Mouse (Mus musculus) ES-E14 (cell line): ENCODE data around the gene Slc5a10. TPM values are rescaled to one million over a fixed set of nuclear protein-coding genes. Genes with fewer than 3 reads are reported as not detected.
A peak's percentile ranks its signal among the peaks of the same experiment; 100 is the strongest.

Source experiments
- DNase-seq: peaks from one replicate; pipeline ENCODE4 v3.0.0-alpha.2; 2013; ENCODE audit warnings: low read depth, low spot score
- H3K27ac ChIP-seq: 2 replicates; pipeline ENCODE4 v1.5.1; 2012; ENCODE audit warnings: low read depth, mild to moderate bottlenecking, low read length, moderate library complexity, mixed read lengths; ENCODE audit not compliant: poor library complexity, insufficient read depth, severe bottlenecking
- H3K36me3 ChIP-seq: 2 replicates; pipeline ENCODE4 v1.6.1; 2012; ENCODE audit warnings: mild to moderate bottlenecking, low read length, moderate library complexity, mixed read lengths; ENCODE audit not compliant: control insufficient read depth, poor library complexity, insufficient read depth, severe bottlenecking
- H3K4me1 ChIP-seq, 2 experiments: fragments of 150-350 bp in 1 of 2; sonication (generic) in 1 of 2; 2 replicates each; pipeline ENCODE4 v1.6.1; 2012; ENCODE audit warnings: low read length in 2 of 2, mild to moderate bottlenecking in 1 of 2, mixed read lengths in 1 of 2; ENCODE audit not compliant: control insufficient read depth in 2 of 2, insufficient read depth in 2 of 2, poor library complexity in 1 of 2
- H3K4me3 ChIP-seq, 2 experiments: fragments of 150-350 bp in 1 of 2; sonication (generic) in 1 of 2; 2 replicates each; pipeline ENCODE4 v1.5.1; 2012; ENCODE audit warnings: low read length in 2 of 2, low read depth in 1 of 2, mild to moderate bottlenecking in 1 of 2, mixed read lengths in 1 of 2; ENCODE audit not compliant: insufficient read depth in 1 of 2, poor library complexity in 1 of 2, severe bottlenecking in 1 of 2
- H3K9ac ChIP-seq: 2 replicates; pipeline ENCODE4 v1.6.1; 2012; ENCODE audit warnings: low read depth, mild to moderate bottlenecking, low read length, mixed read lengths; ENCODE audit not compliant: poor library complexity, insufficient read depth, severe bottlenecking
- H3K9me3 ChIP-seq: fragments of 150-350 bp; sonication (generic); 2 replicates; pipeline ENCODE4 v1.6.1; 2012; ENCODE audit warnings: low read depth, mild to moderate bottlenecking, low read length; ENCODE audit not compliant: control insufficient read depth, insufficient read depth
- CHD2 ChIP-seq: IDR thresholded peaks from 2 replicates; pipeline ENCODE4 v1.6.1; 2014; ENCODE audit warnings: mild to moderate bottlenecking, low read depth, low read length, inconsistent platforms
- HCFC1 ChIP-seq: IDR thresholded peaks from 2 replicates; pipeline ENCODE4 v1.6.1; 2012; ENCODE audit warnings: low read length, inconsistent platforms, borderline replicate concordance; ENCODE audit not compliant: insufficient read depth
- MAFK ChIP-seq: IDR thresholded peaks from 2 replicates; pipeline ENCODE4 v1.6.1; 2014; ENCODE audit warnings: mild to moderate bottlenecking, low read depth, low read length, inconsistent platforms; ENCODE audit not compliant: insufficient read depth
- ZC3H11A ChIP-seq: IDR thresholded peaks from 2 replicates; pipeline ENCODE4 v1.6.1; 2012; ENCODE audit warnings: low read depth, mild to moderate bottlenecking, inconsistent platforms, low read length, borderline replicate concordance
- ZNF384 ChIP-seq: IDR thresholded peaks from 2 replicates; pipeline ENCODE4 v1.6.1; 2012; ENCODE audit warnings: low read depth, low read length, inconsistent platforms
- in situ Hi-C, 2 experiments: fragments of 600-800 bp; cut with MboI; formaldehyde crosslinking; loops; one replicate each; pipeline ENCODE4 v1.15.1; 2025; ENCODE audit warnings: low sequenced_read_pairs in 2 of 2, inconsistent platforms in 1 of 2; ENCODE audit not compliant: unreplicated experiment in 2 of 2
- total RNA-seq: library from RNA; depleted of rRNA; stranded (reverse); fragments of 300-350 nt; gene quantifications from 2 replicates; pipeline ENCODE4 v1.2.3, GENCODE M21; 2012

Gene Slc5a10
- total RNA-seq, 1 experiment: 0.45 TPM

DNA sequence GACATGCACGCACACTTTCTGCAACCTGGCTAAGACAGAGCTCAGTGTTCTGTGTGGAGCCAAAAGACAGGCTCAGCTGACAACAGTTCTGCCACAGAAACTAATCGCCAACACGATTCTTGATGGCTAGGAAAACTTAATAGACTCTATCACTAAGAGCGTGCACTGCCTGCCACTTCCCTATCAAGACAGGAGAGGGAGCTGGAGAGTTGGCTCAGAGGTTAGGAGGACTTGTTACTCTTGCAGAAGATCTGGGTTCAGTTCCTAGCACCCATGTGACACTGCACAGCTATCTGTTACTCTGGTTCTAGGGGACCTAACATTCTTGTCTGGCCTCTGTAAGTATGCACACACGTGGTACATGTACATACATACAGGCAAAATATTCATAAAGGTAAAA, 31.0 kb upstream of the Slc5a10 start:
- TF ChIP-seq MAFK: no peak
- no peak for TF ChIP-seq ZC3H11A
- TF ChIP-seq ZNF384: no peak
- TF ChIP-seq CHD2: no peak
- no peak for TF ChIP-seq HCFC1
- Histone ChIP-seq H3K27ac (no peak overlapping the region), H3K36me3 (peaks cover 16% of the 10 kb centered on the region), H3K9ac (no peak overlapping the region), H3K9me3 (no peaks in the 10 kb centered on the region), H3K4me1 (no peaks in the 10 kb centered on the region), H3K4me3 (no peak overlapping the region)
- DNase-seq: peak; percentile 42
- in situ Hi-C loops: no loop called here

DNA sequence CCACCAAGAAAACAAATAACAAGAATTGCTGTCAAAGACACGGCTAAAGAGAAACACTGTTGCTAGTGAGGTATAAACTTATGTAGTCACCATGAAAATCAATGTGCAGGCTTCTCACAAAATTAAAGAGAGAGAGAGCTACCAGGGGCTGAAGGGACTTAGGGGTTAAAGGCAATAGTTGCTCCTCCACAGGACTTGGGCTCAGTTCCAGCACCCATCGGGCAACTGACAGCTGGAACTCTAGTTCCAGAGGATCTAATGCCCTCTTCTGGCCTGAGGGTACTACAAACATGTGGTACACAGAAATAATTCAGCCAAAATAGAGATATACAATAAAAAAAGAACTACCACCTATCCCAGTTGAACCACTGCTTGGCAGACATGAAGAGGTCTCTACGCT, 26.5 kb upstream of the Slc5a10 start:
- Histone ChIP-seq H3K4me3 (no peak overlapping the region), H3K27ac (no peak overlapping the region), H3K4me1 (no peaks in the 10 kb centered on the region), H3K36me3 (peaks cover 6% of the 10 kb centered on the region), H3K9me3 (no peaks in the 10 kb centered on the region), H3K9ac (no peak overlapping the region)
- TF ChIP-seq MAFK (no peak), ZC3H11A (no peak), CHD2 (no peak), ZNF384 (no peak), HCFC1 (no peak)
- DNase-seq: no peak
- in situ Hi-C loops: no loop called here

DNA sequence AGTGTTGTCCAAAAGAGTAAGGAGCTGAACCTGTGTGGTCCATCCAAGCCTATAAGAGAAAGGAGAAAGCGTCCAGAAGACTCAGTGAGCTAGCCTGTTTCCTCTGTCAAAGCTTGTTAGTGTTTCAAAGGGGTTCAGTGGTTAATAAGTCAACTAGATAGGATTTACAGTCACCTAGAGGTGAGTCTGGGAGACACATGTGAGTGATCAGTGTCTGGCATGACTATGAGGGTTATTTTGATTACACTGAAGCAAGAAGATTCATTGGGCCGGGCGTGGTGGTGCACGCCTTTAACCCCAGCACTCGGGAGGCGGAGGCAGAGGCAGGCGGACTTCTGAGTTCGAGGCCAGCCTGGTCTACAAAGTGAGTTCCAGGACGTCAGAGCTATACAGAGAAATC, 25.2 kb upstream of the Slc5a10 start:
- H3K27ac ChIP-seq: no peak overlapping the region
- in situ Hi-C loops: no loop called here
- H3K4me1 ChIP-seq: no peaks in the 10 kb centered on the region
- H3K36me3 ChIP-seq: peaks cover 7% of the 10 kb centered on the region
- no peak for DNase-seq
- H3K9ac ChIP-seq: no peak overlapping the region
- H3K4me3 ChIP-seq: no peak overlapping the region
- no peaks in the 10 kb centered on the region for H3K9me3 ChIP-seq
- TF ChIP-seq HCFC1 (no peak), ZNF384 (no peak), ZC3H11A (no peak), CHD2 (no peak), MAFK (no peak)

DNA sequence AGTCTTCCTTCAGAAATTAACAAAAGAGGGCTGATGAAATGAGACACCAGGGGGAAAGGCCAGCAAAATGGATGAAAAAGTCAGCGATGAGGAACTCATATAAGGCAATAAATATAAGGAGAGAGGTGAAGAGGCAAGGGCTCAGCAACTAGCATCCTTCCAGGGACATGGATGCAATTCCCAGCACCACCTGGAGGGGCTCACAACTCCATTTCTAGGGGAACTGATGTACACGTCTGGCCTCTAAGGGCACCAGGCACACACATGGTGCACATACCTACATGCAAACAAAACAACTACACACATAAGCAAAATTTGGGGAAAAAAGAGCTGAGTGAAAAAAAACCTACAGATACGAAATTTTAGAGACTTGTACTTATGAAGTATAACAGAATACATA, 23.8 kb upstream of the Slc5a10 start:
- no peak for DNase-seq
- in situ Hi-C loops: no loop called here
- Histone ChIP-seq H3K27ac (no peak overlapping the region), H3K36me3 (peaks cover 8% of the 10 kb centered on the region), H3K9ac (no peak overlapping the region), H3K4me3 (no peak overlapping the region), H3K4me1 (no peaks in the 10 kb centered on the region), H3K9me3 (no peaks in the 10 kb centered on the region)
- TF ChIP-seq ZC3H11A (no peak), ZNF384 (no peak), CHD2 (no peak), MAFK (no peak), HCFC1 (no peak)

DNA sequence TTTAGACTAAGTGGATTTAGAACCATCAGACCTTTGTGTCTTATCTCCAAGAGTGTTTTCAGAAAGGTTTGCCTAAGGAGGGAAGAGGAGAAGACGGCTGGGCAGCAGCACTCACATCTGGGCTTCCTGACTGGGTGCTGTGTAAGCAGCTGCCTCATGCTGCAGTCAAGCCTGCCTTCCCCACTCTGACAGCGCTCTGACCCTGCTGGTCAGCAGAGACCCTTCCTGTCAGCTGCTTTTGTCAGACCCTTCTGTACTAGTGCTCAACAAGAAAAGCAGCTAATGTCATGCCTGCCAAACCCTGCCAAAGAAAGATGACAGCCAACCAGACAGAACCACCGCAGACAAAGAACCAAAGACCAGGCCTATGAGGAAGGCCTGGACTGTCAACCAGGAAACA, 23.1 kb upstream of the Slc5a10 start:
- H3K36me3 ChIP-seq: peaks cover 11% of the 10 kb centered on the region
- H3K4me1 ChIP-seq: no peaks in the 10 kb centered on the region
- no peaks in the 10 kb centered on the region for H3K9me3 ChIP-seq
- in situ Hi-C loops: no loop called here
- no peak for DNase-seq
- TF ChIP-seq ZNF384: no peak
- H3K9ac ChIP-seq: no peak overlapping the region
- H3K27ac ChIP-seq: no peak overlapping the region
- no peak overlapping the region for H3K4me3 ChIP-seq
